Mouse (Mus musculus): ENCODE measurements at regions not wholly inside any gene's neighbourhood (a gene's known extent, or its start where the extent isn't known, plus 50 kb on each side); places are given as distances from the start of the nearest gene placed in this dataset.

DNA sequence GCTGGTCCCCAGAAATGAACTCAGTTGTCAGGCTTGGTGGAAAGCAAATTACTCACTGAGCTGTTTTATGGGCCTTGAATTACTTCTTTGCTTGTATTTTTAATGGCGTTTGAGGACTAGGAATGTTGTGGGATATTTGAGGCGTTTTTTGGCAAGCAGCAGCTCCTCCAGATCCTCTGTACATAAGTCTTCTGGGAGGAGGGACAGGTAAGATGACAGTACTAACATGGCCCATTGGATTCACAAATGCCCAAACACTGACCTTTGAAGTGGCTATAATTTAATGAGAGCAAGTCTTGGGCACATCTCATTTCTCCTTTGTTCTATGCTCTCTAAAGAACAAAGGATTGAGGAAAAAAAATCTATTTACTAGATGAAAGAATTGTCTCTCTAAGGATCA, 286.3 kb downstream of the Gm21750 start:
- no peak for DNase-seq (ENCODE audit: extremely low spot score, low read depth, low spot score)

DNA sequence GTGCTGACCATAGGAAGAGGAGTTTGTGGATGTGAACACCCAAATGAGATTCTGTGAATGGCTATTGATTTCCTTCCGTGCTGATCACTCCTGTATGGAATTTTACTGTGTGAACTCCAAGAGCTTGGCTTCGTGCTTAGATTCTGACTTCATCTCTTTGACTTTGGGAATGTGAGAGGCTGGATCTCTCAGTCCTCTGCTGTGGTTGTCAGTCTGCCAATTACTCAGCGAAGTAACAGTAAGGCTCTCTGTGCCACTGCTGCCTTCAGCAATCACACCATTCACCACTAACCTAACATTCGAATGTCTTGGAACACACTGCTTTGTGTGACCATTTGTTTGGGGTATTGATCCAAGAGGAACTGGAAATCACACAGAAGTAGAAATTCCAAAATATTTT, 291.5 kb downstream of the Gm21750 start:
- no peak for DNase-seq (ENCODE audit: extremely low spot score, low read depth, low spot score)

DNA sequence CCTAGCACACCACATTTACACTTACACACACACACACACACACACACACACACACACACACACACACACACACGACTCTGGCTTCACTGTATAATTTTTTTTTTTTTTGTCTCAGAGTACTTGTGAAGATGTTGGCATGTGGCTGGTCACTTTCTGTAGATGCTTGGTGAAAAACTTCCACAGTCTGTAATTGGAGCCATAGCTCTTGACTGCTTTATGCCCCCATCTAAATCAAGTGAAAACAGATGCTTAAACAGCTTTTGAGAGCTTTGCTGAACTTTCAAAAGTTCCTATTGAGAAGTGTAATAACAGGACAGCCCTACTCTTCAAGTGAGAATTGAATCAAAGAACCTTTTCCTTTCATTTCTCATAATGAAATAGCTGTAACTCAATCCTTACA, 317.7 kb downstream of the Gm21750 start:
- DNase-seq (ENCODE audit: extremely low spot score, low read depth, low spot score): no peak

DNA sequence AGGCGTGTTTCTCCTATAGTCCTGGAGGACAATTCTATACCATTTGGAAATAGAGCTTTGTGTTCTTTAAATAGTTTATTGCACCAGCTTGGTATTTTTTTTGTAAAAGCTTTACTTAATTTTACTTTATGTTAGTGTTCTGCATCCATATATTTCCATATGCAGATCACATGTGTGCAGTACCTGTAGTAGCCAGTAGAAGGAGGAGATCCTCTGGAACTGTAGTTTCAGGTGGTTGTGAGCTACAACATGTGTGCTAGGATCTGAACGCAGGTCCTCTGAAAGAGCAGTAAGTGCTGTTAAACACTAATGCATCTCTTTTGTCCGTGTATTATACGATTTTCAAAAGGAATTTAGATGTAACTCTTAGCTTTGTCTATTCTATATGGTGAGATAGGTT, 335.2 kb downstream of the Gm21750 start:
- no peak for DNase-seq (ENCODE audit: extremely low spot score, low read depth, low spot score)

DNA sequence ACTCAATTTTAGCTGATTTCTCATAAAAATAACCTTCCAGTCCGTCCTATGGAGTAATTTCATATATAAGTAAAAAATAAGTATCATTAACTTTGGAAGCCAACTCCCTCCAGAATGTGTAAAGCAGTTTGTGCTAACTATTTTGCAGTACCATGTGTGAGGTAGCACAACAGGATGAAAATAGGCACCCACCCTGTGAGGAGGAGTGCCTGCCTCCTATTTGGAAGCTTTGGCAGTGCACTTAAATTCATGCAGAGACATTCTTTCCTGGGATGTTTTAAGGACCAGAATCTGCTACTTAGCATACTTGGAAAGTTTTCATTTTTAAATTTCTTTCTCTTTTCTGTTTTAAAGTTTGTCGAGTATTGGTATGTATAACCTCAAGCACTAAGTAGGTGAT, 336.8 kb downstream of the Gm21750 start:
- DNase-seq (ENCODE audit: extremely low spot score, low read depth, low spot score): no peak

DNA sequence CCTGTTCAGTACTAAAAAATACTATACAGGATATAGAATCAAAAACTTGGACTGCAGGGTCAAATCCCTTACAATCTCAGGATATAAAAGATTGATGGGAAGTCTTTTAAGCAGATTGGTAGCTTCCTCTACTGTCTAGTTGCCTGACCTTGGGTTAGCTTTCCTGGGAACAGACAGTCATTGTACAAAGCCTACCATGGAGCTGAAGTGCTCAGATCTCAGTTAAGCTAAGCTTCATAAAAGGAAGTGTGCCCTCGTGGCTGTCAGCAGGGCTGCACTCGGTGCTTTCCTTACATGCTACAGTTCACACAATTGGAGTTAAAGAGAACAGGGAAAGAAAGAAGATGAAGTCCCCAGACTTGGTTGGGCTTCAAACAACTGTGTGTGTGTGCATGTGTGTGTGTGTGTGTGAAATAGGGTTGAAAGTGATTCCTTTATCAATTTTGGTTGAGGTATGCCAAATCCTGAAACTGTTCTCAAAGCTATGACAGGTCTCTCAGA, 338.4 kb downstream of the Gm21750 start:
- DNase-seq (ENCODE audit: extremely low spot score, low read depth, low spot score): no peak

DNA sequence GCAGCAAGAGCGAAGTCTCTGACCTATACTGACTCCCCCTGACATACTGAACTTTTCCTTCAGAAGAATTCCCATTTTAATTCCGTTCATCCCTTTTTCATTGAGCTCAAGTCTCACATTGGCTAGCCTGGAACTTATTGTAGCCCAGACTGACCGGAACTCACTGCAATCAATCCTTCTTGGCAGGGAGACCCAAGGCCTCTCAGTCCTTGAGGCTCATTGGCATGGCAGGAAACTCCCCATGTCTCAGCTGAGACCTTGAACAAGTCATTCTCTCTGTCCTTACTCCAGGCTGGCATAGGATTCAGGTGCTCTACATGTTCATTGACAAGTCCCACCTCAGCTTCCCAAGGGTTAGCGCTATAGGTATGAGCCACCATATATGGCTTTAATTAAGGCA, 345.9 kb downstream of the Gm21750 start:
- DNase-seq (ENCODE audit: extremely low spot score, low read depth, low spot score): no peak

DNA sequence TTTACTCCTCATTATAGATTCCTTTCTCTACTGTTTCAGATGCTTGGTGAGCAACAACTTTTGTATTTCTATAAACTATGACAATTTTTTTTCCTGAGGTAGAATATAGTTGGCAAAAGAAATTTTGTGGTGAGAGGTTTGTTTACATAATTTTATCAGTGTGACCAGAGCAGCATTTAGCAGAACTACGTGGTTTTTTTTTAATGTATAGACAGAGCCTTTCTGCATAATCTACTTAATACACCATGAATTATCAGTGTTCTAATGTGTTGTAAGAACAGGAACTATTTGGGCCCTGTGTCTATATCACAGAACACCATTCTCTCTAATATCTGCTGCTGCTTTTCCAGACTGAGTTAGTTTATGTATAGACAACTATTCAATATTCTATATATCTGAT, 350.5 kb downstream of the Gm21750 start:
- no peak for DNase-seq (ENCODE audit: extremely low spot score, low read depth, low spot score)

DNA sequence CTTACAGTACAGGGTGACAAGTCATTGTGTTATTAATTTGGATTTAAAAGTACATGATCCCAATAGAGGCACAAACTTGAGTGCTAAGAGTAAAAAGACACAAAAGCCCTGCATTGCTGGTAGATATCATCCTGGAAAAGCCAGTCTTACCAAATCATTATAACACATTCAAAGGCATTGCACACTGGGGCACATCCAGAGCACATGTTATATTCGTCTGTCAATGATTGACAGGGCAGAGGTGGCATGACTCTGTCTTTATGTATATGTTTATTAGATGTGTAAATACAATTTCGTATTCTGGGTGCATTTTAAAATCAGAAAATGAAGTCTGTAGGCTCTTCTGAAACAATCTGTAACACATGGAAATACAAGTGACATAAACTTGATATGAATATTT, 358.4 kb downstream of the Gm21750 start:
- DNase-seq (ENCODE audit: extremely low spot score, low read depth, low spot score): no peak

DNA sequence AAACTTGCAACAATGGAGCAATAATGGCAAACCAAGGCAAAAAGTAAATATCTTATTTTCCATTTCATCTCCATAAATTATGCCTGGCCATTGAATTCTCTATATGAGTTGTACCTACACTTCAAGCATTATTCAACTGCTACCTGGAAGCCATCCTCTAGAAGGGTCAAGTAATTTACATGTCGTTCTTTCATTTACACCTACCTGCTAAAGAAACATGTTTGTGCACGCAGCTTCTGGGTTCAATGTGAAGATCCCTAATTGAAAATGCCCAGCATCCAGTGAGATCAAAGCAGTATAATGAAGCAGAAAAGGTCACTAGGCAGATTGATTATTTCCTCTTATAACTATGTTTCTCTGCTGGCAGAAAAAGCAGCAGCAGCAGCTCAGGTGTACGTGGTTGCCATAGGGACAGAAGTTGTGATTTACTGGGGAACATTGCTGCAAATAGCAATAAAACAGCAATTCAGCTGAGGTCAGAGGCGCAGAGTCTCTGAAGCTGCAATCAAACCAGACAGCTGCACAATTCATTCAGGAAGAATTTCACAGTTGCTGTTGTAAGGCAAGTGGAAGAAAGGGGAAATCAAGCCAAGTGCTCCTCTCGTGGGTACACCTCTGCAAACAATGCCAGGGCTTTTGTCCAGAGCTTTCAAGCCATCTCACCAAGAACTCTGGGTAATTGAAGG, 386.1 kb downstream of the Gm21750 start:
- DNase-seq (ENCODE audit: extremely low spot score, low read depth, low spot score): peak; percentile 37

DNA sequence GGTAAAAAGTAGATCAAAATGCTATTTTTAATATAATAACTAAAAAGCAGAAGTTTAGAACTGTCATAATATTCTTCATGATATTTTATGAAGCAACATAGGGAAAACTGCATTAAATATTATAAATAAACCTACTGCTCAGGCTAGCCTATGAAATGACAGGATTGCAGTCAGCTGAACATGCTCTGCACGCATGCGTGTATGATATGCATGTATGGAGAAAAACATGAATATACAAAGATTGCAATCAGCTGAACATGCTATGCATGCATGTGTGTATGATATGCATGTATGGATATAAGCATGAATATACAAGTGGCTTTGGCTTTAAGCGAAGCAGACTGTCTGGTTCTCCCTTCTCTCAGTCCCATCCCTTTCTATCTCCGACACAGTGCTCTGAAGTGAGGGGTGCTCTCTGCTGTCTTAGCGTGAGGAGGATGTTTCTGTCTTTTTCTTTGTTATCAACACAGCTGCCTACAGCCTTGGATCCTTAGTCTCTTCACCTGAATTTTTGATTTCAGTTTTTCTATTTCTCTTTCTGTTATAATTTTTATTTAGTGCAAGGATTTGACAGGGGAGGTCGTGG, 386.8 kb downstream of the Gm21750 start:
- no peak for DNase-seq (ENCODE audit: extremely low spot score, low read depth, low spot score)

DNA sequence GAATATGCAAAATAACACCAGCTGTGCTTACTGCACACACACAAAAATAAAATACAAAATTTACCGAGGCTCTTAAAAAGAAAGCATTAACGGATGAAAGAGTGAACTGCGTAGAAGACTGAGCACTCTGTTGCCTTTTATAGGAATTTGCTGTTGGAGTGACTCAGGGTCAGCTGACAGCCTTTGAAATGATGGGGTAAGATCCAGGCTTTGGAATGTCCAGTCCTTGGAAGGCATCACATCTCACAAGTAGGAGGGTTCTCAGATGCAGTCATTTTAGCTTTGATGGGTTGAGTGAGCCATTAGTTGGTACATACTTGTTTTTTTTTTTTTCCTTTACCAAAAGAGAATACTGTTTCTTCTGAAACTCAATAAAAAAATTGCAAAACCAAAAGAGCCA, 387.4 kb downstream of the Gm21750 start:
- no peak for DNase-seq (ENCODE audit: extremely low spot score, low read depth, low spot score)

DNA sequence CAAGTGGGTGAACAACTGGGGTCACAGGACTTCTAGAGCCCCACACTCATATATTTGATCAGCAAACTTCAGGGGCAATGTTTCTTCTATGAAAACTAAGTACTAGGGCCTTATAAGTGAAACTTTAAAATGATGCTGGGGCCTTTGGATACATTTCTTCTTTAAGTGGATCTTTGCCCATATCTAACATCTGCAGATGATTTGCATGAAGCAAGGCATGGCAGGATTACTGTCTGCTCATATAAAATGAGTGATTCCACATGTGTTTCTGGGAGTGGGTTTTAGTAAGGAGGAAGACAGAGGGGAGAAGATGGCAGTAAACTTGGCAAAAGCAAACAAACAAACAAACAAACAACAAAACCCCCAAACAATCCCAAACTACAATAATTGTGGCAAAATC, 405.0 kb downstream of the Gm21750 start:
- no peak for DNase-seq (ENCODE audit: extremely low spot score, low read depth, low spot score)

DNA sequence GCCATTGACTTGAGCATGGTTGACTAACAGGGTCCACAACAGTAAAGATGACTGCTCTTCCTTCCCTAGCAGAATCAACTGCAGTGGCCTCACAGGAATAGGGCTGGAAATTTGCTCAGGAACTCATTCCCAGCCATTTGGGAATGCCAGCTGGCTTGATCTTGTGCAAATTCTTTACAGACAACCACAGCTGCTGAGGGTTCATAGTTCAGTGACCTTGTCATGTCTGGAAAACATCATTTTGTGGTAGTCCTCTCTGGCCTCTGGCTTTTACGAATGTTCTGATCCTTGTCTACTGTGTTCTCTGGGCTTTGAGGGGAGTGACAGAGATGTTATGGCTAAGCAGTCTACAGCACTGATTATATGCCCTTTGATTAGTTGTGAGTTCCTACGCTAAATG, 432.0 kb downstream of the Gm21750 start:
- no peak for DNase-seq (ENCODE audit: extremely low spot score, low read depth, low spot score)

DNA sequence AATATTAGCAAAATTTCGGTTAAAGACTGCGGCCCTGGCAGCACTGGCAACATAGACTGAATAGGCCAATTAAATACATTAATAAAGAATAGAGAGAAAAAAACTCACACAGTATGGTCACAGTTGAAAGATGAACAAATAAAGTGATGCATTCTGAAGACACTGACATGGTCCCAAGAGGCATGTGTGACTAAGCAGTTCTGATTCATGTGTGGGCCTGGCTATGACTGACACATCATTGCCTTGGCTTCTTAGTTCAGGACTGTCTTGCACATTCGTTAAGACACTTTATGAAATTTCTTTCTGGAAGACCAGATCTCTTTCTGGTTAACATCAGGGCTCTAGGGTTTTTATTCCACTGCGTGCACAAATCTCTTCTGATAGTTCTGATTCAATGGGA, 438.7 kb downstream of the Gm21750 start:
- DNase-seq (ENCODE audit: extremely low spot score, low read depth, low spot score): no peak

DNA sequence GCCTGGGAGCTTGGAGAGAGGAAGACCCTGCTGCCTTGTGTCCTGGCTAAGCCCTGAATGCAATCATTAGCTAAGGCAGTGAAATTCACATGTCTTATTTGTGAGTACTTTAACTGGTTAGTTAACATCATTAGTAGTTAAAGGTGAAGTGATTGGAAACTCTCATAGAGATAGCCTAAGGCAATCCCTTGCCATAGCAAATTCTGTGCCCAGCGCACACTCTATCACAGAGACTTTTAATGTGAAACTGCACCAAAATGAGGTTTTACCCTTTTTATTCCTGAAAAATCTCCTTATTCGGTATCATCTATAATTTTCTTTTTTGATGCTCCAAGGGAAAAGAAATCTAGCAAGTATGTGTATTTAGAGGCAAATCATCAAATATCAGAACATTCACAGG, 451.6 kb downstream of the Gm21750 start:
- no peak for DNase-seq (ENCODE audit: extremely low spot score, low read depth, low spot score)

DNA sequence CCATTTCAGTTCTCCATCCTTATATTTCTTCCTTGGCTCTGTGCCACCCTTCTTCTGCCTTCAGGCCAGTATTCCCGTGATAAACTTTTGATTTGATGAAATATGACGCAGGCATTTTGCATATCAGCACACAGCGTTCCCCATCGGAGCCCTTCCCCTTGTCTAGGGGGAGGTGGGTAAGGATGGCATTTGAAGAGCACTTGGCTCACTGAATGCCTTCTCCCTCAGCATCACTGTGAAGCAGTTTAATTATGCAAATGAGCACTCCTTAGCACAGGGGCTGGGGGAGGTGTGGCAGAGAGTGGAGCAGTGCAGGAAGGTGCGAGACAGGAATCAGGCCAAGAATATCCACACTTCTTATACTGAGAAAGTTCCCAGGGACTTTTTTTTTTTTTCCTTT, 452.1 kb downstream of the Gm21750 start:
- no peak for DNase-seq (ENCODE audit: extremely low spot score, low read depth, low spot score)

DNA sequence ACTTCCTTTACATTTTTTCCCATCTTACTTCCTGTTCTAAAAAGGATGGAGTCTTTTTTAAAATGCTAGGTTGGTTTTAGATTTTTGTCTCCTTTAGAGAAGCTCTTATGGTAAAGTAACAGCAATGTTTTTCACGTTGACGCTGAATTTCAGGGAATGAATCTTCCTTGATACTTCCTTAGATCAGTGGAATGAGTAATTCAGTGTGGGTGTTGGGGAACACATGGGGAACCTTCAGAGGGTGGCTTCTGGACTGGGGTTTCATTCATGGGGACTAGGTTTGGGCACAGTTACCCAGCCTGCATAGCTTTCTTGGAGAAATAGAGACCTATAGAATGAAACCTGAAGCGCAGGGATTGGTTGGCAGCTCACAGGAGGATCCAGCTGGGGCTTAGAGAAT, 452.5 kb downstream of the Gm21750 start:
- DNase-seq (ENCODE audit: extremely low spot score, low read depth, low spot score): no peak

DNA sequence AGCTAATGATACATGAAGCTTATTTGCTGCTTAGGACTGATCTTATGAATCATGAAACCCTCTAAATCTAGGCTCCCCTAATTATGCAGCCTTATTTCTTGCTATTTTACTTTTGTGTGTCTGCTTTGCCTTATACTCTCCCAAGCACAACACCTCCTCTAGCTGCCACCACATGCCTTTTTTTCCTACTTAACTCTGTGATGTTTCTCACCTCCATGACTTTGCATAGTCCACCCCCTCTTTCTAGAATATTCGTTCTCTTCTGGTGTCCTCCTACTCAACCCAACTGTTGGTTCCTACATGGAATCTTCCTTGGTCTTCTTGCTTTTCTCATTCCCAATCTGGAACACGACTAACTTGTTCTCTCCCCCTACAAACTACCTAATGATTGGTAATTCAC, 456.7 kb downstream of the Gm21750 start:
- no peak for DNase-seq (ENCODE audit: extremely low spot score, low read depth, low spot score)

DNA sequence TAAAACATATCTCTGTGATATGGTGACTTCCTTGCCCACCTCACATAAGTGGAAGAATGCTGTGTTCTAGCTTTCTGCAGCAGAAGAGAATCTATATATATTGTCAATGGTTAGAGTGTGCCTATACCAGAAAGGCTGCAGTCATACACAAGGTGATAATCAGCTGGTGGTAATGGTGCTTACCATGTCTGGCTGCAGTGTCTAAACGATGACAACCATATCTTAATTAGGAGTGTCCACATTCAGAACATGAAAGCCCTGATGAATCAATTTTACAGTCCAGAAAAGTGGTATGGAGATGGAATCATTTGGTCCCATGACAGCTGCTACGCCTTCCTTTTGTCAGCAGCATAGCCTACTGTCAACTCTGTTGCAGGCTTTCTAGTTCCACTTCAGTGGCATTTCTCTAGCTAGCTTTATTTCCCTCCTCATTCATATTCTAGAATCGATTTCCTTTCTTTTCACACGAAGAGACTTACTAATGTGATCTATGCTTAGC, 484.2 kb downstream of the Gm21750 start:
- DNase-seq (ENCODE audit: extremely low spot score, low read depth, low spot score): no peak

DNA sequence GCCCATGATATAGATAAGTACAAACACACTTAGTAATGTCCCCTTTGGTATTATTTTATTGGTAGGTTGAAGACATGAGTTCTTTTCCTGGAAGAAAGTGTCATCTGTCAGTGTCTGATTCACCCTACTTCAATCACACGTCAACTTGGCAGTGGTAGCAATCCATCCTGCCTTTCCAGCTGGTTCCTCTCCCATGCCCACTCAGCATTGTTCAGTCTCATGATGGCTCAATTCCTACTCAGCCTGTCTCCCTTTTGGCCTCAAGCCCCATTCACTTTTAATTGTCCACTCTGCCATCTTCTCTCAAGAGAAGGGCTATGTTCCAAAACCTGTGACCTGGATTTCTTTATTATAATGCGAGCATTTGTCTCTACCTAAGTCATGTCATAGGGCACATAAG, 474.4 kb upstream of the Htr2a start:
- no peak for DNase-seq (ENCODE audit: extremely low spot score, low read depth, low spot score)

DNA sequence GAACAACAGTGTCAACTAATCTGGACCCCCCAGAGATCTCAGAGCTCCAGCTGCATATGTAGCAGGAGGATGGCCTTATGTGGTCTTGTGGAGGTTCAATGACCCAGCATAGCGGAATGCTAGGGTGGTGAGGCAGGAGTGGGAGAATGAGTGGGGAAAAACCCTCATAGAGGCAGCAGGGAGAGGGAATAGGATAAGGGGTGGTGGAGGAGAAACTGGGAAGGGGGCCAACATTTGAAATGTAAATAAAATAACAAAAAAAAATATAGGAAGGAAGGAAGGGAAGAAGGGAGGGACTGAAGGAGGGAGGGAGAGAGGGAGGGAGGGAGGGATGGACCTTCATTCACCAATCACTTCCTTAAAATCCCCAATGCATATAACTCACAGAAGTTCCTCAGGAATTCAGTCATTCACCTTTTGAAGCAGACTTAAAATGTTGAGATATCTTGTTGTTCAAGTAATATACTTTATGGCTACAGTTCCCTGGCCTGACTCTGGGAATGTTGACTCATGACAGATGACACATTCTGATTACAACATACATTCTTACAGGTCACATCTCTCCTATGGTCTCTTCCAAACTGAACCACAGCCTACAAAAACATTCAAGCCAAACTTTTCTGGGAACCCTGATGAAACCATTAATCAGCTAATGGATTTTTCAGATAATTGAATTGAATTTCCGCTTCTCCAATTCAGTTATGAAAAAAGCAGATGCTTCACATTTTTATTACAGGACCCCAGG, 471.3 kb upstream of the Htr2a start:
- no peak for DNase-seq (ENCODE audit: extremely low spot score, low read depth, low spot score)

All from hindlimb bud, embryonic 11.5 days (tissue).